Mouse (Mus musculus): ENCODE results near the gene Tspan18. TPM values are rescaled to one million over a fixed set of nuclear protein-coding genes. Genes with fewer than 3 reads are reported as not detected.

Tspan18 gene
- total RNA-seq (2021), result 10 to 100 TPM; 26.3 to 26.9 TPM
- long read RNA-seq, experiment 1, transcript Tspan18-202 (10 exons, 3,751 nt), result major isoform, 14 of 26 reads
- long read RNA-seq, experiment 1, partial matches to known transcripts, result 3 of 26 reads
- long read RNA-seq, experiment 1, other reads (novel, unspliced or antisense), result 9 of 26 reads
- long read RNA-seq, experiment 2, transcript Tspan18-202 (10 exons, 3,751 nt), result major isoform, 13 of 30 reads
- long read RNA-seq, experiment 2, partial matches to known transcripts, result 4 of 30 reads
- long read RNA-seq, experiment 2, other reads (novel, unspliced or antisense), result 13 of 30 reads

DNA sequence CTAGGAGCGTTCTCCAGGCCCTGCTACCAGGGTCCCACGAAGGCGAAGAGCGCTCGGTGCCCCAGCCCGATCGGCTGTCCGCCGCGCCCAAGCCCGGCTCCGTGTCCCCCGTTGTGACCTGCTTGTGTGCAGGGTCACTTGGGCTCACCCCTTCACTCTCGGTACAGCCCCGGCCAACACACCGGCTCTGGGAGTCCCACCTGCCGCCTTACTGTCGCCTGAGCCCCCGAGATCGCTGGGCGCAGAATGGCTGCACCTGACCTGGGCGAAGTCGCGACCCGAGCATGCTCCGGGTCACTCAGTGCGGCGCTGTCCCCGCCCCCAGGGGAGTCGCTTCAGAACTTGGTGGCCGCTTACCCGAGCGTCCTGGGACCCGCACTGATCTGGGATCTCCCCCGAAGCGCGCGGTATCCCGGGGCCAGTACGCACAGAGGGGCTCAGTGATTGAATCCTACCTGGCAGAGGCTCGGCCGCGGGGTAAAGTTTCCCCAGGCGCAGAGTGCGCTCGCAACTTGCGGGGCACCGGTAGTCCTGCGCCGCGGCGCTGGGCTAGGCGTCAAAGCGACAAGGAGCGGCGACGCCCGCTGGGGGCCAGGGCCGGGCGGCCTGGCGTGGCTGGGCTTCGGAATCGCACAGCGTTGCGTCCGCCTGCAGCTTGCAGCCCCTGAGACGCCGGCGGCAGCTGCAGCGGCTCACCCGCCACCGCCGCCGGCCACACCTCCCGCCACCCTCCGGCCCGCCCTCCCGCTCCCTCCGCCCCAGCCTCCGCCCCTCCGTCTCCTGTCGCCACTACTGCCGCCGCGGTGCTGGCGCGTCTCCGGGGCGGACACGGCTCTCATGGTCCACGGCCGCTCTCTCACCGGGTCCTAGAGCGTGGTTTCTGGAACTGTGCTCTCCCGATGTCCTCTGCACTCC is at the start of gene Tspan18:
Gene Tspan18 (minus strand): TSS at position 689 of the 915 bp plus-strand sequence.
- peak; percentile 61 to 75 for DNase-seq (ENCODE audit: low spot score in 2 of 2)

DNA sequence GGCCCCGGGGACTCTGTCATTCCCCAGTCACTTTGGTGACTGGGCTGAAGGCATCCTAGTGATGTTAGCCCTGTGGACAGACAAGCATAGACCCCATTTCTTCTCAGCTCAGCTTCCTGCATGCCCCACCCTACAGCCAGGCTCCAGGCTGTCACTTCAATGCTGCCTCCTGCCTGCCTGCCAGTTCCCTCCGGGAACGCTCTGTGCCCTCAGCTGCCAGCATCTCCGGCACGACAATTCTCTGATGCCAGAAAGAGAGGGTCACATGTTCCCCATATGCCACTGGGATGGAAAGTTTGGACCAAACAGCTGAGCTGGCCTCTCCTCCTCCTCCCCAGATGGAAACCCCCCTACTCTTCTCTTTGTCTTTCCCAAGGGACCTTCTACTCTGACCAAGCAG is 49.5 kb upstream of the Tspan18 start:
- no peak for DNase-seq (ENCODE audit: low spot score in 2 of 2)

DNA sequence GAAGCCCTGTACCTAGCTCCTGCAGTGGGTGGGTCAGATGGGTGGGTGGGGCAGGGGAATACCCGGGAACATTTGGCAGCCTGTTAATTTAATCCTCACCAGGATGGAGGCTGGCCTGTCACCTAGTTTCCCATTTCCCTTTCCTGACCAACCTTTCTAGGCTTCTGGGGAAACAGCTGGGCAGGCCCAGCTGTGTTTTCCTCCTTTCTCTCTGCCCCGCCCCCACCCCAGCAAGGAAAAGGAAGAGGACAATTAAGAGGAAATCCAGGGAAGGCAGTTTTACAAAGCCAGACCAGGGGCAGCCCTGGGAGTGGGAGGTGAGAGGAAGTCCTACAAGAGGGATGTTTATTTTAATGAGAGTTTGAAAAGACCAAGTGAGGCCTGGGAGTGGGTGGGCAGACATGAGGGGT is 46.4 kb upstream of the Tspan18 start:
- DNase-seq (ENCODE audit: low spot score in 2 of 2), result no peak

DNA sequence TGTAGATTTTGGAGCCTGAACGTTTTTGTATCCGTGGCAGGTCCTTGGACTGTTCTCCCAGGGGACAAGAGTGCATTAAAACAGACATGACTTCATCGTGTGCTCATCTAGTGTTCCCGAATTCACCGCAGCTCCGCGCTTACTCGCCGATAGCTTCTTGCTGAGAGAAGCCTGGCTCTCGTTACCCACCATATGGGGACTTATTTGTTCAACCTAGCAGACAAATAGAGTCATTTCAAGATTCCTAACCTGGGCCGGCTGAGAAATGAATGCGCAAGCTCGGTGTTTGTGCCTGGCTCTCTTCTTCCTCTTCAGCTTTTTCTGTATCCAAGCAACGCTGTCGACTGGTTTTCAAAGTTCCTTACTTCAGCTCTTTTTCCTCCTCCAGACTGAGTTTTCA is 43.5 kb upstream of the Tspan18 start:
- no peak for DNase-seq (ENCODE audit: low spot score in 2 of 2)

DNA sequence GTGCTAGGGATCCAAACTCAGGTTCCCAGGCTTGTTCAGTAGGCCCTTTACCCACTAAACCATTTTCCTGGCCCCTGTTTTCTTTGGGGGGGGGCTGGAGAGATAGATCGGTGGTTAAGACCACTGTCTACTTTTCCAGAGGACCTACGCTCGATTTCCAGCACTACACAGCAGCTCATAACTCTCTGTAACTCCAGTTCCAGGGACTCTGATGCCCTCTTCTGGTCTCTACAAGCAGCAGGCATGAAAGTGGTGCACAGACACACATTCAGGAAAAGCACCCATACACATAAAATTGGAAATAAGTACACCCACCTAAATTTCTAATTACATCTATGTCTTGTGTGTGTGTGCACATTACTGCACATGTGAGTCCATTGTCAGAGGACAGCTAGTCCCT is 42.9 kb upstream of the Tspan18 start:
- no peak for DNase-seq (ENCODE audit: low spot score in 2 of 2)

DNA sequence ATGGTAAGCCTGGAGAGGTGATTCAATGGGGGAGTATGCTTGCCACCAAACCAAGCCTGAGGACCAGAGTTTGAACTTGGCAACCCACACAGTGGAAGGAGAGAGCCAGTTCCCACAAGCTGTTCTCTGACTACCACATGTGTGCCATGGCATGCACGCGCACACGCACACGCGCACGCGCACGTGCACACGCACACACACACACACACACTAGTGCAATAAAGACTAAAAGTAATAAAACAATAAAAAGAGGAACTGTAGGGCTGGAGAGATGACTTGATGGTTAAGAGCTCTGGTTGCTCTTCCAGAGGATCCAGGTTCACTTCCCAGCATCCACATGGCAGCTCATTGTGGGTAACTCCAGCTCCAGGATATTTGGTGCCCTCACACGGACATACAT is 38.6 kb upstream of the Tspan18 start:
- DNase-seq (ENCODE audit: low spot score in 2 of 2), result no peak

DNA sequence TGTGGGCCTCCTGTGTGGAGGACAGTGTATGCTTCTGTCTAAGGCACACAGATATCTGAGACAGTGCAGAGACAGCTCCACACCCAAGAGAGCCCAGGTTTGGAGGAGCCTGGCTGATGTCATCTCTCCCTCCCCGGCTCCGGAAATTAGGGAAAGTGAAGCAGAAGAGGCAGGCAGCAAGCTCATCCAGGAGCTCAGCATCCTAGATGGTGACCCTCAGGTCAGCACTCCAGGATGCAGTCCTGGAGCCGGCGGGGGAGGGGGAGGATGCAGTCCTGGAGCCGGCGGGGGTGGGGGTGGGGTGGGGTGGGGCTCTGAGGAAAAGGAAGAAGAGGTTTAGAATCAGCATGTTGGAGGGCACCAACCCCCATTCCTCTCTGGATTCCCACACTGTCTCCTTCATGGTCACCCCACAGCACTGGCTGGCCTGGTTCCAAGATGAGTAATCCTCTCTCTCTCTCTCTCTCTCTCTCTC is 37.8 kb upstream of the Tspan18 start:
- DNase-seq (ENCODE audit: low spot score in 2 of 2), result no peak

DNA sequence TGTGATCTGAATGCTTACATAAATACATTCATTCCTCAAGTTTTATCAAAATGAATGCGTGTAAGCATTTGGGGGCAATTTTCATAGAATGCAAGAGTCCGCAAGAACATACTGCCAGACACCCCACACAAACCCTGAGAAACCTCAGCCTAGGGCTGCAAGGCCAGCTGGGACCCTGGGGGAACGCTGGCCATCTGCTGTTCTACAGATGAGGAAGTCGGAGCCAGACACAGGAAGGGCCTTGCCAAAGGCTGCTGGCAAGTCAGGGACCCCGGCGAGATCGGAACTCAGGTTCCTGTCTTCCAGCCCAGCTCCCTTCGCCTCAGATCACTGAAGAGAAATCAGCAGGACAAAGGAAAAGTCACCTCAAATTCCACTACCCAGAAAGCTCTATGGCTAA is 34.6 kb upstream of the Tspan18 start:
- peak in 1 of 2 experiments; percentile 56 for DNase-seq (ENCODE audit: low spot score in 2 of 2)

DNA sequence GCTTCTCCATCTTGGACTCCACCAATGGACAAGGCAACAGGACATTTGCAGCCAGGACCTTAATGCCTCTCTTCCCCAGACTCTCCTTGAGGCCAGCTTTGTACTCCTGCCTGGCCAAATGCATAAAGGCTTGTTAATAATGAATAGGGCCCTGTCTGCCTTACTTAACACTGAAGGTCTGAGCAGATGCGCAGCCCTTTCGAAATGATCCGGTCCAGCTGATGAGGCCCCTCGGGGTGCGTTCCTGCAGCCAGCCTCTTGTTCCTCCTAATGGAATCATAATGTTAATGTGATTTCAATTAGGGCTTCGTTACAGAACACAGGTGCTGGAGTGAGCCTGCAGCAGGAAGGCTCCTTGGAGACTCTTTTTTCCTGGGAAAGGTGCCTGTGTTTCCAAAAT is 33.7 kb upstream of the Tspan18 start:
- DNase-seq (ENCODE audit: low spot score in 2 of 2), result peak in 1 of 2 experiments; percentile 41

DNA sequence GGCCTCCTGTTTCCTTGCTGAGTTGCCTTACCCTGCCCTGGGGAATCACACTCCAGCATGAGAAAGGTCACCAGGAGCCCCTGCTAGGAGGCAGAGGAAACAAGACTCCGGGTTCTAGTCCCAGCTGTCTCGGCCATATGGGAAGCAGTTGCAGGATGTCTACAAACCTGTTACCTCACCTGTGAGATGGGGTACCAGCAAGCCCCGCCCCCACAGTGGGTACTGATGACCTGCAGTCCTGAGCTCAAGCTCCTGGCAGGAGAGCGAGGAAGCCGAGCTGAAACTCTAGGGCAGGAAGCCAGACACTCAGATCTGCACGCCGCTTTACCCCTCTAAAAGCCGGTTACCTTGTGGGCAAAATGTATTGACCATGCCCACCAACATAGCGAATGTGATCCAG is 31.1 kb upstream of the Tspan18 start:
- no peak for DNase-seq (ENCODE audit: low spot score in 2 of 2)

DNA sequence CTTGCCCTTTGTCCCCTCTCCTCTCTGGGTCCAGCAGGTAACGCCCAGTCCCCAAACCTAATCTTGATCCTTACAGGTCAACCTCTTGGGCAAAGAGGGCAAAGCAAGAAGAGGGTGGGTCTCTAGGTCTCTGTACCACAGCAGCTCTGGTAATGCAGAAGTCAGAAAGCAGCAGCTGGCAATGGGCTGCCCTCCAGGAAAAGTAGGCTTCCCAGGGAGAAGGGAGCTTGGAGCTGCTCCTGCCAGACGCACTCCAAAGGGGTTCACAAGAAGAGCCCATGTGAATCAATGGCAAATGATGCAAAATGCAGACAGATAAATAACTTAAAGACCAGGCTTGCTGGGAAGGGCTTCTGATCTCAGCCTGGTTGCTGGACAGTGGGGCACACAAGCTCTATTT is 30.6 kb upstream of the Tspan18 start:
- DNase-seq (ENCODE audit: low spot score in 2 of 2), result no peak

DNA sequence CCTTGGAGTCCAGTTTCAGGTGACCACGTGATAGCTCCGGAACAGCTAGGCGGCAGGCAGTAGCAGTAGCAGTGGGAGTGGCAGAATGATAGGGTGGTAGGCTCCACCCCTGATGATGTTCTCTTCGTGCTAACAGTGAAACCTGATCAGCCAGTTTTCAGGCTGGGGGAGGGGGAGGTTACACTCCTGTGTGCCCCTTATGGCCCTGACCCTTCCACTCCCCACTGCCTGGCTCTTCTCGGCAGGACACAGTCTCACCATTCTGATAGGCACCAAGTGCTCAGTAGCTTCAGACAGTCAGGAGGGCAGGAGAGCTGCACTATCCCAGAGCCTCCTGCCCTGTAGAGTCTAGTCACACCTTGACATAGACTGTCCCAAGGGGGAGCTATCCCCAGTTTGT is 27.1 kb upstream of the Tspan18 start:
- DNase-seq (ENCODE audit: low spot score in 2 of 2), result no peak

DNA sequence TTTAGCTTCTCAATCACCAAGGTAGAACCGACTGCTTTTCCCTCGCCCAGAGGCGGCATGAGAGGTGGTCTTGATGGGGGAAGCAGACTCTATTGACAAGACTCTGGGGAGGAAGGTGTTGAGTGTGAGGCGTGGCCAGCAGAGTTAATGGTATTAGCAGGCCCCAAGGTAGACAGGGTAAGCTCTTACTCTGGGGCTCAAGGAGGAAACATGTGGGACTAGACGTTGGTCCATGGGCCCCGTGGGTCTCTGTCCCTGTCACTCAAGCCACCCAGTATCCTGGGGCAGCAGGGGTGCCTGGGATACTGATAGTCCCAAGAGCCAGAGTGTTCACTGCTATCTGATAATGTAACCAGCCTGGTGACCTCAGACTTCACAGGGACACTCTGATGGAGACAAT is 26.0 kb upstream of the Tspan18 start:
- DNase-seq (ENCODE audit: low spot score in 2 of 2), result no peak

DNA sequence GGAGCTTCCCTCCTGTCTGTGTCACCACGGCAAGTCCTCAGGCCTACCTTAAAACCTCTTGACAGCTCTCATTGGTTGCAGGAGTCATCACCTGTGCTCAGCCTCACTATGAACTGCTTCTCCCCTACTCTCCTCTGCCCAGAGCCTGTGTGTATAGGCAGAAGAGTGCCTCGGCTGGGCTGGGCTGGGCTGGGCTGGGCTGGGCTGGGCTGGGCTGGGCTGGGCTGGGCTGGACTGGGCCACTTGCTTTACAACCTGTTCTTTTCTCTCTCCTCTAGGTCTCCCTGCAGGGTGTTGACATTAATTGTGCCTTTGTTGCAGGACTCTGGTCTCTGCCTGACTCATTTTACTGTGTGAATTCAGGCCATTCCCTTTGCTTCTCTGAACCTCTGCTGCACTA is 23.1 kb upstream of the Tspan18 start:
- DNase-seq (ENCODE audit: low spot score in 2 of 2), result no peak

DNA sequence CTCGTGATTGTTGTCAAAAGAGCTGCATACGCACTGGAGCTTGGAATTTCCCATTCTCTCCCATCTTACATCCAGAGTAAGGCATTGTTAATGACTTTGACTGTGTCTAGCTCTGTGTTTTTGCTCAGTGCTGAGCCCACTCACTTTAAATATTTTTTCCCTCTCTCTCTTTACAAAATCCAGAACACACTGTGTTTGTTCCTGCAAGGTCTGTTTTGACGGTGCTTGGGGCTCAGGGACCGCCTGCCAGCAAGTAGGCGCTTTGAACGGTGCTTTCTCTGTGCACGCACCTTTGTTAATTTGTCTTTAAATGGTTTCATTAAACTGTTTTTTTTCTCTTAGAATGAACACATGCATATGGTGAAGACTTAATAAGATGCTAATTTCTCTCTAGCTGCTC is 21.5 kb upstream of the Tspan18 start:
- DNase-seq (ENCODE audit: low spot score in 2 of 2), result no peak

DNA sequence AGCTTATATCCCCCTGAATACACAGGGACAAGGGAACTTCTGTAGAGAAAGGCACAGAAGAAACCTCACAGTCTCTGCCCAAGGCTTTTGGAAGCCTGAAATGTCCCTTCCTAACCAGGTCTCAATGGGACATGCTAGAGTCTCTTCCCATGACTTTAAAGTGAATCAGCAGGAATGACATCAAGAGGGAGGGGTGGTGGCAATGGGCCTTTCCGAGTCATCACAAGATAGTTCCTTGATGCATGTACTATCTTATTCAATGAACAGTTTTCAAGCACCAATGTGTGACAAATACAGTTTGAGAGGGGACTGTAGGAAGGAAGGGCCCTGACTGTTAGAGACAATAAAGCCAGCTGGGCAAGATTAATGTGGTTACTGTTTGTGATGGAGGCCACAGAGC is 20.3 kb upstream of the Tspan18 start:
- DNase-seq (ENCODE audit: low spot score in 2 of 2), result no peak

DNA sequence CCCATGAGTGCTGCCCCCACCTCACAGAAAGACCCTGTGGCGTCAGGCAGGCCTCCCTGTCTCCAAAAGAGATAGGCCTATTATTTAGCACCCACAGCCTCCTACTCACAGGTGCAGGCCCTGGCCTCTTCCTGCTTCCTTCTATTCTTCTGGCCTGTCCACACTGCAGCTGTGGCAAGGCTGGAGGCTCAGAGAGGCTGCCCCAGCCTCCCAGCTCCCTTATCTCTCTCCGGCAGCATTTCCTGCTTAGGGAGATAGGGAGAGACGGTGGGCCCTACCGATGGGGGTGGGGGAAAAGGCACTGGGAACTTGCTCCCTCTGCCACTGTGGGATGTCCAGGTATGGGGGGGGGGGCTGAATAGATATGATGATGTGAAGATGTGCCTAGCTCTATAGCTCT is 19.4 kb upstream of the Tspan18 start:
- DNase-seq (ENCODE audit: low spot score in 2 of 2), result no peak

DNA sequence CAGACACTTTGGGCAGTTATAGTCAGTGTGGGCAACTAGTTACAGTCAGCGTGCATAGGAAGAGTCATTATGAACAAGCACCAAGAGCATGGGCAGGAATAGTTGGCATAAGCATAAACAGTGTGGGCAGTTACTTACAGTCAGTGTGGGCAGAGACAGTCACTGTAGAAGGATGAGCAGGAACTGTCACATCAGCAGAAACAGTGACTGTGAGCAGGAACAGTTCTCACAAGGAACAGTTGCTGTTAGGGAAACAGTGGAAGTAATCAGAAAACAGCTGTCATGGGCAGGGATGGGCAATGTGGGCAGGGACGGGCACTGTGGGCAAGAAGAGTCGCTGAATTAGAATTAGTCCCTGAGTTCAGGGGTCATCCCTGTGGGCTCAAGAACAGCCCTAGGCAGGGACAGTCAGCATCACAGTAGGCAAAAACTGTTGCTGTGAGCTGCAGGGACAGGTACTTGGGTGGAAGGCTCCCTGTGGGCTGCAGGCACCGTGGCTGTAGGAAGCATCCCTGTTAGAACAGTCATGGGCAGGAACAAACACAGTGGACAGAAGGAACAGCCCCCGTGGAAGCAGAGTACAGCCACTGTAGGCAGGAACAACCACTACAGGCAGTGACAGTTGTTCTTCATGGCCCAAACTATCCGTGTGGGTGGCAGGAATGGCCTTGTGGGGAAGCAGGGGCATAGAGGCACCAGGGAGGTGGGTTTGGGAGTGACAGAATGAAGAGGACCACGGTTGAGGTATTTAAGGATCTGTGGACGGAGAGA is 18.8 kb upstream of the Tspan18 start:
- no peak for DNase-seq (ENCODE audit: low spot score in 2 of 2)

DNA sequence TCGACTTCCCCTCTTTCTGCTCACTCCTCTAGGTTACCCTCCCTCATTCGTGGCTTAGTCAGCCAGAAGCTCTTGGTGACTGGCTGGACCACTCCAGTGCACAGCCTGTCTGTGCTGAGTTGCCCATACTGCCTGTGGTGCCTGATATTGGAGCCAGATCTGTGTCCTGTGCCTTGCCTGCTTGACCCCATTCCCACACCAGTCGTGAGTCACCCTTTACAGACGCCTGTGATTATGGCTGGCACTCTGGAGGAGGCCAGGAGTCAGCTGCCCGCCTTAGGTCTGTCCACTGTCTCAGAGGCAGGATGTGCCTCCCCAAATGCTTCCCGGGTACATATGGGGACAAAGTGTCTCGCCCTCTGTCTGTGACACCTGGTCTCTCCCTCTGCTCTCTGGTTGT is 17.0 kb upstream of the Tspan18 start:
- no peak for DNase-seq (ENCODE audit: low spot score in 2 of 2)

DNA sequence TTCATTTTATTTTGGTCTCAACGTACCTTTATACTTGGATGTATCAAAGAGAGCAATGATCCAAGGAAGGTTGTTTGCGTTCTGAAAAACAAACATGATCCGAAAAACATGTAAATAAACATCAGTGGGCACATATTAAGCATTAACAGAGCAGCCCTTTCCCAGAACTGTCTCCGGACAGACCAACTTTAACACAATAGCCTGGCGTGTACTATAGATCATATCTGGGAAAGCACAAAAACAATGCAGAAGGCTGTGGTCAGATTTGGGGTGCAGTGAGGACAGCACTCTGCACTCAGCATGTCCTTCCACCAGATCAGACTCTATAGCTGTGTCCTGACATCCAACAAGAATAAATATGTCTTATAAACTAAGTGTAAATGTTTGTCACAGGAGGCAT is 12.7 kb upstream of the Tspan18 start:
- no peak for DNase-seq (ENCODE audit: low spot score in 2 of 2)

DNA sequence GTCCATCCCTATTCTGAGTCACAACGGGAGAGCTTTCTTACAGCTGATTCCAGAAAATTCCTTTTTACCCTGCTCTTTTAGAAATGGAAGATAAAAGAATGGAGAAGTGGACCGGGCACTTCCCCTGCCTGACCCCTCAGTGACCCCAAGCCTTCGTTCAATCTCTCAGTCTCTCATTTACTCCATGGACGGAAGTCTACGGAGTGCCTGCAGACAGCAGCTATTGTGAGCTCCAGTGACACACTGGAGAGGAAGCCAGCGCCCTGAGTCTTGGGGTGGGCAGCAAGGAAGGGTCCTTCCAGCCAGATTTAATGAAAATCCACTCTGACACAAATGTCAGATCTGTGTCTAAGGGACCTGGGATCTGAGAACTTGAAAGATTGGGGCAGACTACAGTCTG is 12.3 kb upstream of the Tspan18 start:
- no peak for DNase-seq (ENCODE audit: low spot score in 2 of 2)

All from gastrocnemius, postnatal 4 days (tissue).